Mouse (Mus musculus) small intestine, adult 2 months (tissue): Measurements from ENCODE around the gene Nmur1. TPM values are rescaled to one million over a fixed set of nuclear protein-coding genes. Genes with fewer than 3 reads are reported as not detected.

Experiments
- H3K27ac ChIP-seq: fragments of 200-500 bp; 2 replicates; pipeline ENCODE4 v1.5.1; 2012; ENCODE audit warnings: low read depth, low read length, control low read depth, inconsistent platforms; ENCODE audit not compliant: insufficient read depth
- H3K27me3 ChIP-seq: fragments of 200-500 bp; 2 replicates; pipeline ENCODE4 v1.6.1; 2012; ENCODE audit warnings: mild to moderate bottlenecking, moderate library complexity, low read length, inconsistent platforms; ENCODE audit not compliant: control insufficient read depth, insufficient read depth
- H3K36me3 ChIP-seq: fragments of 200-500 bp; 2 replicates; pipeline ENCODE4 v1.6.1; 2012; ENCODE audit warnings: mild to moderate bottlenecking, low read length, control low read depth, inconsistent platforms; ENCODE audit not compliant: control insufficient read depth, insufficient read depth
- H3K4me1 ChIP-seq: fragments of 200-500 bp; 2 replicates; pipeline ENCODE4 v1.6.1; 2012; ENCODE audit warnings: low read length, inconsistent platforms, mixed read lengths; ENCODE audit not compliant: control insufficient read depth, insufficient read depth, insufficient read length
- H3K4me3 ChIP-seq: fragments of 200-500 bp; 2 replicates; pipeline ENCODE4 v1.5.1; 2012; ENCODE audit warnings: low read depth, mild to moderate bottlenecking, control low read depth, inconsistent platforms, low read length, moderate library complexity
- CTCF ChIP-seq: fragments of 200-500 bp; IDR thresholded peaks from 2 replicates; pipeline ENCODE4 v1.5.1; 2012; ENCODE audit warnings: low read depth, mild to moderate bottlenecking, control low read depth, inconsistent platforms, low read length, moderate library complexity, mixed read lengths; ENCODE audit not compliant: insufficient replicate concordance, insufficient read length; ENCODE audit errors: extremely low read depth
- POLR2A ChIP-seq: fragments of 200-500 bp; IDR thresholded peaks from 2 replicates; pipeline ENCODE4 v1.6.1; 2012; ENCODE audit warnings: low read depth, mild to moderate bottlenecking, control low read depth, inconsistent platforms, low read length, moderate library complexity
- WGBS: fragments of 180-500 bp; shearing (Covaris S2); methylation state at CpG from one replicate; pipeline ENCODE4 v1.1.7; 2018; 5-methylcytosine and 5-hydroxymethylcytosine counted together
- polyA plus RNA-seq: library from polyadenylated mRNA; depleted of rRNA; stranded (reverse); fragments of >200 nt; gene quantifications from 2 replicates; pipeline ENCODE4 v1.2.3, GENCODE M21; 2012

The Nmur1 gene
- polyA plus RNA-seq, 1 experiment, result 11.1 TPM

GRCm38 (mm10) chr1:86395897-86396296 is 30.1 kb downstream of the Nmur1 start:
- Histone ChIP-seq H3K36me3 (no peaks in the 10 kb centered on the region), H3K4me3 (no peak overlapping the region), H3K27me3 (no peaks in the 10 kb centered on the region), H3K4me1 (peaks cover 8% of the 10 kb centered on the region; the same call in 1 of the 2 replicates), H3K27ac (no peak overlapping the region)
- TF ChIP-seq CTCF (peak; percentile 36; the same call in 1 of the 2 replicates), POLR2A (no peak)
- 71% methylated on average over 7 of the region's 7 CpGs for WGBS

GRCm38 (mm10) chr1:86394246-86394645 is 31.8 kb downstream of the Nmur1 start:
- 81% methylated on average over 3 of the region's 3 CpGs for WGBS
- TF ChIP-seq CTCF (no peak), POLR2A (no peak)
- H3K4me3 ChIP-seq, result no peak overlapping the region
- H3K36me3 ChIP-seq, result no peaks in the 10 kb centered on the region
- H3K4me1 ChIP-seq, result peaks cover 10% of the 10 kb centered on the region
- H3K27ac ChIP-seq, result 0 out of 2 replicates have a peak overlapping the region, but pooled peaks have one; percentile 37
- H3K27me3 ChIP-seq, result no peaks in the 10 kb centered on the region

- Histone ChIP-seq H3K4me3 (no peak overlapping the region), H3K4me1 (peaks cover 10% of the 10 kb centered on the region), H3K36me3 (no peaks in the 10 kb centered on the region), H3K27ac (no peak overlapping the region), H3K27me3 (no peaks in the 10 kb centered on the region)
- TF ChIP-seq POLR2A (no peak), CTCF (no peak)
- WGBS, result 60% methylated on average over 3 of the region's 3 CpGs
These were observed 32.8 kb downstream of the Nmur1 start for GRCm38 (mm10) chr1:86393219-86393618.

GRCm38 (mm10) chr1:86391425-86391824 is 34.6 kb downstream of the Nmur1 start:
- no peak overlapping the region for H3K4me3 ChIP-seq
- 69% methylated on average over 2 of the region's 2 CpGs for WGBS
- no peak for TF ChIP-seq CTCF
- no peak for TF ChIP-seq POLR2A
- no peaks in the 10 kb centered on the region for H3K36me3 ChIP-seq
- no peak overlapping the region for H3K27ac ChIP-seq
- no peaks in the 10 kb centered on the region for H3K27me3 ChIP-seq
- H3K4me1 ChIP-seq, result peaks cover 10% of the 10 kb centered on the region

- TF ChIP-seq POLR2A, result no peak
- TF ChIP-seq CTCF, result peak; percentile 93
- peaks cover 5% of the 10 kb centered on the region for H3K4me1 ChIP-seq
- H3K27ac ChIP-seq, result no peak overlapping the region
- under 1% methylated on average over 11 of the region's 11 CpGs for WGBS
- H3K4me3 ChIP-seq, result peak overlapping the region; percentile 29
- no peaks in the 10 kb centered on the region for H3K36me3 ChIP-seq
- no peaks in the 10 kb centered on the region for H3K27me3 ChIP-seq
These were observed 36.8 kb downstream of the Nmur1 start for GRCm38 (mm10) chr1:86389230-86389629.

GRCm38 (mm10) chr1:86381027-86381426 is 45.0 kb downstream of the Nmur1 start:
- WGBS, result 23% methylated on average over 13 of the region's 13 CpGs
- peak; percentile 81; the same call in 1 of the 2 replicates for TF ChIP-seq CTCF
- no peak for TF ChIP-seq POLR2A
- peaks cover 4% of the 10 kb centered on the region; the same call in 1 of the 2 replicates for H3K4me1 ChIP-seq
- peak overlapping the region; percentile 37 for H3K4me3 ChIP-seq
- H3K27me3 ChIP-seq, result no peaks in the 10 kb centered on the region
- no peaks in the 10 kb centered on the region for H3K36me3 ChIP-seq
- no peak overlapping the region for H3K27ac ChIP-seq

GRCm38 (mm10) chr1:86379161-86379569 is 46.9 kb downstream of the Nmur1 start:
- no peaks in the 10 kb centered on the region for H3K27me3 ChIP-seq
- WGBS, result 76% methylated on average over 9 of the region's 9 CpGs
- H3K36me3 ChIP-seq, result no peaks in the 10 kb centered on the region
- H3K4me1 ChIP-seq, result peaks cover 4% of the 10 kb centered on the region; the same call in 1 of the 2 replicates
- H3K27ac ChIP-seq, result no peak overlapping the region
- TF ChIP-seq POLR2A (no peak), CTCF (no peak)
- no peak overlapping the region for H3K4me3 ChIP-seq
